Mouse (Mus musculus): ENCODE results near the gene Gm13199. TPM values are rescaled to one million over a fixed set of nuclear protein-coding genes. Genes with fewer than 3 reads are reported as not detected.

Gene Gm13199
- 0.94 and 1.8 TPM in 2 replicates for polyA plus RNA-seq (2016; fragmentation: Nextera tagmentation; extraction: Ambion mirVana)

- H3K27ac ChIP-seq: no peak within 1 kb of the TSS
- no peak within 1 kb of the TSS for H3K4me3 ChIP-seq
- H3K9ac ChIP-seq: no peak within 1 kb of the TSS
- H3K36me3 ChIP-seq: peaks cover 89% of the 10 kb centered on the region
- no peak within 1 kb of the TSS for H3K4me2 ChIP-seq
- H3K9me3 ChIP-seq (replicated peaks): no peaks in the 10 kb centered on the region
- WGBS (ENCODE audit: insufficient replicate concordance): 87% methylated on average over 3 of the region's 3 CpGs
- no peaks in the 10 kb centered on the region for H3K4me1 ChIP-seq
- no peaks in the 10 kb centered on the region for H3K27me3 ChIP-seq (replicated peaks)
- no peak for ATAC-seq
Measured at GRCm38 (mm10) chr2:5862834-5863233, at the start of gene Gm13199. TSS of gene Gm13199 (minus strand) at chr2:5862934.

GRCm38 (mm10) chr2:5911282-5911965, 48.7 kb upstream of the Gm13199 start:
- H3K36me3 ChIP-seq: peaks cover 3% of the 10 kb centered on the region; the same call in 1 of the 2 replicates
- H3K4me1 ChIP-seq: no peaks in the 10 kb centered on the region
- WGBS (ENCODE audit: insufficient replicate concordance): 71% methylated on average over 16 of the region's 16 CpGs
- no peak for ATAC-seq
- H3K27me3 ChIP-seq (replicated peaks): no peaks in the 10 kb centered on the region
- H3K4me3 ChIP-seq: no peak overlapping the region
- no peaks in the 10 kb centered on the region for H3K9me3 ChIP-seq (replicated peaks)
- no peak overlapping the region for H3K27ac ChIP-seq
- no peak overlapping the region for H3K9ac ChIP-seq
- H3K4me2 ChIP-seq: no peak overlapping the region

- H3K4me2 ChIP-seq: no peak overlapping the region
- WGBS (ENCODE audit: insufficient replicate concordance): 40% methylated on average over 3 of the region's 3 CpGs
- no peak overlapping the region for H3K4me3 ChIP-seq
- ATAC-seq: no peak
- 0 out of 2 replicates have a peak, but pooled peaks cover 11% of the 10 kb centered on the region for H3K36me3 ChIP-seq
- no peaks in the 10 kb centered on the region for H3K4me1 ChIP-seq
- H3K27ac ChIP-seq: no peak overlapping the region
- no peaks in the 10 kb centered on the region for H3K9me3 ChIP-seq (replicated peaks)
- no peaks in the 10 kb centered on the region for H3K27me3 ChIP-seq (replicated peaks)
- no peak overlapping the region for H3K9ac ChIP-seq
Measured at GRCm38 (mm10) chr2:5906625-5907024, 43.9 kb upstream of the Gm13199 start.

DNA sequence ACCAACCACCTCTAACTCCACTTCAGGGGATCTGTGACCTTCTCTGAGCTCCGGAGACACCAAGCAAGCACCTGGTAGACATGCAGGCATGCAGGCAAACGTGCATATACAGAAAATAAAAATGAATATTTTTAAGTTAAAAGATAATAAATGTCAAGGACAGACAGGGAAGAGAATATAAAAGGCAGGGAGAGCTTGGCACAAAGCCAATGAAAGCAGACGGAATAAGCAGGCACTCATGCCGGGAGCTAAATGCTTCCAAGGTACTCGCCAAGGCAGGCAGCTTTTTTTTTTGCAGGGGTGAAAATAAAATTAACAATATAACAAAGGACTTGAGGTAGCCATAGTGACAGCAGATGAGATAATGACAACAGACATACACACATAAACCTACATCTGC, 43.4 kb upstream of the Gm13199 start:
- 59% methylated on average over 5 of the region's 5 CpGs for WGBS (ENCODE audit: insufficient replicate concordance)
- Histone ChIP-seq H3K36me3 (0 out of 2 replicates have a peak, but pooled peaks cover 11% of the 10 kb centered on the region), H3K4me1 (no peaks in the 10 kb centered on the region), H3K9ac (no peak overlapping the region), H3K27me3 (replicated peaks) (no peaks in the 10 kb centered on the region), H3K4me2 (no peak overlapping the region), H3K27ac (no peak overlapping the region), H3K4me3 (no peak overlapping the region), H3K9me3 (replicated peaks) (no peaks in the 10 kb centered on the region)
- no peak for ATAC-seq

- no peak overlapping the region for H3K9ac ChIP-seq
- H3K4me3 ChIP-seq: no peak overlapping the region
- H3K4me2 ChIP-seq: no peak overlapping the region
- H3K36me3 ChIP-seq: peaks cover 18% of the 10 kb centered on the region; the same call in 1 of the 2 replicates
- H3K27me3 ChIP-seq (replicated peaks): no peaks in the 10 kb centered on the region
- H3K4me1 ChIP-seq: peaks cover 5% of the 10 kb centered on the region
- no peak overlapping the region for H3K27ac ChIP-seq
- no peaks in the 10 kb centered on the region for H3K9me3 ChIP-seq (replicated peaks)
- ATAC-seq: no peak
- 47% methylated on average over 5 of the region's 5 CpGs for WGBS (ENCODE audit: insufficient replicate concordance)
Measured at GRCm38 (mm10) chr2:5900145-5900544, 37.4 kb upstream of the Gm13199 start.

- WGBS (ENCODE audit: insufficient replicate concordance): under 1% methylated on average over 62 of the region's 62 CpGs
- Histone ChIP-seq H3K4me2 (peak within 1 kb of the TSS; percentile 96), H3K27ac (peak within 1 kb of the TSS; percentile 88), H3K4me1 (peaks cover 26% of the 10 kb centered on the region), H3K9me3 (replicated peaks) (no peaks in the 10 kb centered on the region), H3K9ac (peak within 1 kb of the TSS; percentile 92), H3K4me3 (peak within 1 kb of the TSS; percentile 86), H3K27me3 (replicated peaks) (no peaks in the 10 kb centered on the region), H3K36me3 (peaks cover 31% of the 10 kb centered on the region)
- peak; percentile 99 for ATAC-seq
Measured at GRCm38 (mm10) chr2:5894843-5895570, 32.3 kb upstream of the Gm13199 start, which contains the start of gene Sec61a2. TSS of gene Sec61a2 (minus strand) at chr2:5895432.

DNA sequence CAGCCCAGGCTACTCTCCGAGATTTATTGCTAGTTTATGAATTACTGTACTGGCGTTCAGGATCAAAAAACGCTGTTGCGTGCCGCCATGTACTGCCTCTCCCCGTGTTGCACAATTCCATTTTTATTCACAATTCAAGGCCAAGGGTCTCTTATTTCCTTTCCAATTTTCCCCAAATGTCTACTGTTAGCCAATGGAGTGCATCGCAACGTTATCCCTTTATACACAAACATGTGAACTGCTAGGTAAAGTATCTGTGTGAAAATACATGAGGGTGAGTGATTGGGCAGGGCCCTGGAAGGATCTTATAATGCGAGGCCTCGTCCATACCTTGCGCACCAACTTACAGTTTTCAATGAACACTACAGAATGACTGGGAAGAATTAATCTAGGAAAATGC, 31.6 kb upstream of the Gm13199 start:
- WGBS (ENCODE audit: insufficient replicate concordance): 44% methylated on average over 11 of the region's 11 CpGs
- H3K4me2 ChIP-seq: peak overlapping the region; percentile 96
- peaks cover 30% of the 10 kb centered on the region for H3K4me1 ChIP-seq
- H3K9me3 ChIP-seq (replicated peaks): no peaks in the 10 kb centered on the region
- H3K27me3 ChIP-seq (replicated peaks): no peaks in the 10 kb centered on the region
- peak overlapping the region; percentile 92 for H3K9ac ChIP-seq
- ATAC-seq: no peak
- peaks cover 38% of the 10 kb centered on the region for H3K36me3 ChIP-seq
- H3K27ac ChIP-seq: peak overlapping the region; percentile 88
- H3K4me3 ChIP-seq: peak overlapping the region; percentile 86

DNA sequence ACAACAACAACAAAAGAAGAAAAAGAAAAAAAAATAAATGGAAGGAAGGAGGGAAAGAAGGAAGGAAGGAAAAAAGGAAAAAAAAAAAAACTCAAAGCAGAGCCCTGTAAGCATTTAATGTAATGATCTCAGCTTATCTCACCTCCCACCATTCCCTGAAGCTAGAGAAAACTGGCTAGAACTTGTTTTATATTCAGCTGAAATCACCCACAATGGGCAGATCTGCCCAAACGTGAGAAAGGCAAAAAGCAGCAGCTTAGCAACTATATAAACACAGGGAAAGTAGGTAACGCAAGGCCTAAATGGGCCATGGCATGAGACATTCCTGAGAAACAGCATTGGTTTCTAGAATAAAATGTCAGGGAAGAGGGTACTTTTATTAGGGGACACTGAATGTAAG, 26.7 kb upstream of the Gm13199 start:
- no peak overlapping the region for H3K9ac ChIP-seq
- no peak overlapping the region for H3K4me2 ChIP-seq
- no peak overlapping the region for H3K27ac ChIP-seq
- WGBS (ENCODE audit: insufficient replicate concordance): 61% methylated on average over 2 of the region's 2 CpGs
- no peak overlapping the region for H3K4me3 ChIP-seq
- H3K27me3 ChIP-seq (replicated peaks): no peaks in the 10 kb centered on the region
- no peaks in the 10 kb centered on the region for H3K9me3 ChIP-seq (replicated peaks)
- ATAC-seq: no peak
- H3K4me1 ChIP-seq: peaks cover 40% of the 10 kb centered on the region
- peaks cover 67% of the 10 kb centered on the region for H3K36me3 ChIP-seq

- no peaks in the 10 kb centered on the region for H3K9me3 ChIP-seq (replicated peaks)
- no peak overlapping the region for H3K4me3 ChIP-seq
- WGBS (ENCODE audit: insufficient replicate concordance): 49% methylated on average over 5 of the region's 5 CpGs
- no peak for ATAC-seq
- no peak overlapping the region for H3K4me2 ChIP-seq
- no peaks in the 10 kb centered on the region for H3K27me3 ChIP-seq (replicated peaks)
- H3K36me3 ChIP-seq: peaks cover 70% of the 10 kb centered on the region
- no peak overlapping the region for H3K27ac ChIP-seq
- H3K4me1 ChIP-seq: peaks cover 36% of the 10 kb centered on the region
- no peak overlapping the region for H3K9ac ChIP-seq
Measured at GRCm38 (mm10) chr2:5888865-5889264, 26.1 kb upstream of the Gm13199 start.

- H3K9me3 ChIP-seq (replicated peaks): no peaks in the 10 kb centered on the region
- H3K4me2 ChIP-seq: no peak overlapping the region
- no peak overlapping the region for H3K27ac ChIP-seq
- no peaks in the 10 kb centered on the region for H3K27me3 ChIP-seq (replicated peaks)
- peaks cover 84% of the 10 kb centered on the region for H3K36me3 ChIP-seq
- no peak for ATAC-seq
- peaks cover 7% of the 10 kb centered on the region; the same call in 1 of the 2 replicates for H3K4me1 ChIP-seq
- no peak overlapping the region for H3K9ac ChIP-seq
- 74% methylated on average over 3 of the region's 3 CpGs for WGBS (ENCODE audit: insufficient replicate concordance)
- no peak overlapping the region for H3K4me3 ChIP-seq
Measured at GRCm38 (mm10) chr2:5877446-5877845, 14.7 kb upstream of the Gm13199 start.

DNA sequence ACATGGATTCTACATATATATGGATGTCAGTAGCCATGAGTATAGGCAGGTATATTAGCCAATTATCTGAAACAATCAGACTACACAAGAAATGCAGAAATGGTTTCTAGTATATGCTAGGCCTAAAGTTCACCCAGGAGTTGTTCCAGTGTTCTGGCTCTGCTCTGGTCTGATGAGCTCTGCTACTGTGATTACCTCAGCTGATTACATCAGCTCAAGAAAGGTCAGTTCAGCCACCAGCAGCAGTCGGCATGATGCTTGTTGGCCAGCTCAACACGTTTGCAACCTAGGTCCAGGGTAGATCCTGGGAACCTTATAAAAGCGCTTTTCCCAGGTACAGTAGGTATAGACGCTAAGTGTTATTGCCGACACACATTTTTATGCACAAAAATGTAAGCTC, 7.0 kb upstream of the Gm13199 start:
- H3K4me2 ChIP-seq: no peak overlapping the region
- no peak overlapping the region for H3K4me3 ChIP-seq
- no peaks in the 10 kb centered on the region for H3K4me1 ChIP-seq
- no peak overlapping the region for H3K9ac ChIP-seq
- no peaks in the 10 kb centered on the region for H3K9me3 ChIP-seq (replicated peaks)
- no peak overlapping the region for H3K27ac ChIP-seq
- ATAC-seq: no peak
- H3K27me3 ChIP-seq (replicated peaks): no peaks in the 10 kb centered on the region
- peaks cover 85% of the 10 kb centered on the region for H3K36me3 ChIP-seq
- 84% methylated on average over 5 of the region's 5 CpGs for WGBS (ENCODE audit: insufficient replicate concordance)

DNA sequence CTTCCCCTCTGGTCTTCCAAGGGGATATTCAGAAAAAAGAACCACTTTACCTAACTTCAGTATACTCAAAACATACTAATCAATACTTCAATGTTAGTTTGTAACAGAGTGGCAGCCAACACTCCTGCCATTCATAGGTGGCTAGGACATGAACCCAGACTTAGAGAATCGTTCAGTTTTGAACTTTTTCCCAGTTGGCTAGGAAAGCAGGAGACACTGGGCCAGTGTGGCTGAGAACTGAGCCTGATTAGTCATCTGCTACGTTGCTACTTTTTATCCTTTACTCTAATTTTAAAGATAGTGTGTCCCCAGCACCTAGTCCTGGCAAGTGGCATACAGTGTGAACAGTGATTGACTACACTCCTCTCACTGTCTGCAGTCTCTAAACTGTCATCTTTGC, 4.9 kb upstream of the Gm13199 start:
- H3K4me1 ChIP-seq: no peaks in the 10 kb centered on the region
- H3K9ac ChIP-seq: no peak overlapping the region
- no peak for ATAC-seq
- WGBS (ENCODE audit: insufficient replicate concordance): 72% methylated on average over 2 of the region's 2 CpGs
- no peaks in the 10 kb centered on the region for H3K27me3 ChIP-seq (replicated peaks)
- H3K4me3 ChIP-seq: no peak overlapping the region
- no peak overlapping the region for H3K4me2 ChIP-seq
- no peaks in the 10 kb centered on the region for H3K9me3 ChIP-seq (replicated peaks)
- no peak overlapping the region for H3K27ac ChIP-seq
- H3K36me3 ChIP-seq: peaks cover 85% of the 10 kb centered on the region

All from liver, embryonic 12.5 days (tissue).